Mouse (Mus musculus) spleen, adult 2 months (tissue): ENCODE measurements around the gene Stac. TPM values are rescaled to one million over a fixed set of nuclear protein-coding genes. Genes with fewer than 3 reads are reported as not detected.

Experiments used
- DNase-seq, 2 experiments: peaks; one replicate each; pipeline versions ENCODE4 v3.0.0 to v3.0.0-alpha.2; 2012 to 2021; ENCODE audit warnings: low spot score in 2 of 2, low read depth in 1 of 2
- H3K27ac ChIP-seq: fragments of 200-500 bp; 2 replicates; pipeline ENCODE4 v1.5.1; 2012; ENCODE audit warnings: low read length, inconsistent platforms; ENCODE audit not compliant: insufficient read depth
- H3K27me3 ChIP-seq: fragments of 200-500 bp; 2 replicates; pipeline ENCODE4 v1.6.1; 2012; ENCODE audit warnings: mild to moderate bottlenecking, moderate library complexity, low read length, inconsistent platforms; ENCODE audit not compliant: control insufficient read depth, insufficient read depth
- H3K36me3 ChIP-seq: fragments of 200-500 bp; 2 replicates; pipeline ENCODE4 v1.6.1; 2012; ENCODE audit warnings: mild to moderate bottlenecking, low read length, inconsistent platforms; ENCODE audit not compliant: control insufficient read depth, insufficient read depth
- H3K4me1 ChIP-seq: fragments of 200-500 bp; 2 replicates; pipeline ENCODE4 v1.6.1; 2011; ENCODE audit warnings: inconsistent platforms; ENCODE audit not compliant: control insufficient read depth, insufficient read depth, insufficient read length
- H3K4me3 ChIP-seq: fragments of 200-500 bp; 2 replicates; pipeline ENCODE4 v1.5.1; 2011; ENCODE audit warnings: mild to moderate bottlenecking, inconsistent platforms; ENCODE audit not compliant: insufficient read depth, insufficient read length; ENCODE audit errors: extremely low read depth
- CTCF ChIP-seq: fragments of 200-500 bp; IDR thresholded peaks from 2 replicates; pipeline ENCODE4 v1.5.1; 2011; ENCODE audit warnings: mild to moderate bottlenecking, inconsistent platforms; ENCODE audit not compliant: insufficient read depth, insufficient read length, insufficient replicate concordance; ENCODE audit errors: extremely low read depth
- POLR2A ChIP-seq: fragments of 200-500 bp; IDR thresholded peaks from 2 replicates; pipeline ENCODE4 v1.6.1; 2011; ENCODE audit warnings: low read depth, low read length, inconsistent platforms
- WGBS: fragments of 180-500 bp; shearing (Covaris S2); methylation state at CpG from one replicate; pipeline ENCODE4 v1.1.7; 2018; 5-methylcytosine and 5-hydroxymethylcytosine counted together
- polyA plus RNA-seq: library from polyadenylated mRNA; depleted of rRNA; stranded (reverse); fragments of >200 nt; gene quantifications from 2 replicates; pipeline ENCODE4 v1.2.3, GENCODE M21; 2012

Gene Stac
- polyA plus RNA-seq, 1 experiment: 0.07 TPM

DNA sequence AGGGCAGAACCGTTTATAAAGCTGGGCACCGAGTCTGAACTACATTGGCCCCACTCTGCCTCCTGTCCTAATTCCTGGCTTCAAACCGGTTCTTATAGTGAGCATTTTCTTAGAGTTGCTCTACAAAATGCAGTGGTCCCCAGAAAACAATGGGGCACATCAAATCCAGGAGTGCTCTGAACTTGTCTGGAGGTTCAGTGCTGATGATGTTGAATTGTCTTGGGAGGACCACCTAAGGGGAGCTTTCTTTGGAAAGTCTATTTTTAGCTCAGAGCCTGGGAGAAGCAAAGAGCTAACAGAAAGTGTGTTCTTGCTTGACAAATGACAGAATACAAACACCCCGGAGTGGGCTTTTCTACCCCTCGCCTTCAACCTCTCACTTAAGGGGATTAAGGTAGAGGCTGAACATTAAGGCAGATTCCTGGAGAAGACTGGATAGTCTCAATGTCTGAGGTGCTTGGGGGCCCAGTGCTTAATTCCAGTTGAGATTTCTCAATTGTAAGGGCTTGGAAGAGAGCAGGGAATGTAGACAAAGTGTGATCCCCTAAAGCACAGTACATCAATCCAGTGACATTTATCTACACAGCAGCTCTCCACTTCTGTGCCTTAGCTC is 34.9 kb upstream of the Stac start:
- Histone ChIP-seq H3K4me3 (no peak overlapping the region), H3K4me1 (no peaks in the 10 kb centered on the region), H3K36me3 (no peaks in the 10 kb centered on the region), H3K27ac (no peak overlapping the region), H3K27me3 (no peaks in the 10 kb centered on the region)
- WGBS: 70% methylated on average over 5 of the region's 5 CpGs
- no peak for DNase-seq
- TF ChIP-seq CTCF: no peak
- TF ChIP-seq POLR2A: no peak

DNA sequence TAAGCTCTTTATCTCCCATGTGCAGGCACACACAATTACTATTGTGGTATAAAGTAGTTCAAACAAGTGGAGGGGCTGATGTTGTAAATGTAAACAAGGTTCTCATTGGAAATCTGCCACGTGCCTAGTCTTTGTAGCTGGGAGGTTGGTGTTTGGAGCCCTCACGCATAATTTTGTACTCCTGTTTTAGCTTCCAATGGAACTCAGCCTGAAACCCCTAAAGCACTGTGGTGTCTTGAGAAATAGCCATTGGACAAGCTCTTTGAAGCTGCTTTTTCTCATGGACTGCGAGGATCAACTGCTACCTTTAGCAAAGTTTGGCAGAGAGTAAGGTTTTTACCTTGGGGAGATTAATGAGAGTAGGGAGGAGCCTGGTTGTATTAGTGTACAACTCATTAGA is 24.3 kb upstream of the Stac start:
- no peak for DNase-seq
- 73% methylated on average over 3 of the region's 3 CpGs for WGBS
- H3K27ac ChIP-seq: no peak overlapping the region
- H3K27me3 ChIP-seq: no peaks in the 10 kb centered on the region
- no peak overlapping the region for H3K4me3 ChIP-seq
- no peaks in the 10 kb centered on the region for H3K4me1 ChIP-seq
- TF ChIP-seq CTCF: no peak
- no peak for TF ChIP-seq POLR2A
- H3K36me3 ChIP-seq: no peaks in the 10 kb centered on the region

DNA sequence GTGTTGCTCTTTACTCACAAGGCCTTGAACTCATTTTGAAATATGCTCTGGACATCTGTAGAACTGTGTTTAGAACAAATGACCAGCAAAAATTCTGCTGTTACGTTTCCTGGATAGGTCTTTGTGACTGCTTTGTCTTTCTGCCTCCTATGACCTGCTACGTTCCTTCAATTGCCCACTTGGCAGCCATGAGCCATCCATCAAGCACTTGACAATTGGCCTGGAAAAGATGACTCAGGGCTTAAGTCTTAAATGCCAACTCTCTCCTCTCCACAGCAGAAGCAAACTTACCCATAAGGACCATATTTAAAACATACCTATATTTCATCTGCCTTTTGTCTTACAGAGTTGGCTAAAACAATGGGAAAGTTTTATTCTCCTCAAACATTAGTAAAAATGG is 10.0 kb upstream of the Stac start:
- no peak for DNase-seq
- TF ChIP-seq CTCF: no peak
- no peak for TF ChIP-seq POLR2A
- Histone ChIP-seq H3K27ac (no peak overlapping the region), H3K27me3 (no peaks in the 10 kb centered on the region), H3K36me3 (no peaks in the 10 kb centered on the region), H3K4me1 (no peaks in the 10 kb centered on the region), H3K4me3 (no peak overlapping the region)
- WGBS: 67% methylated on average over 2 of the region's 2 CpGs

DNA sequence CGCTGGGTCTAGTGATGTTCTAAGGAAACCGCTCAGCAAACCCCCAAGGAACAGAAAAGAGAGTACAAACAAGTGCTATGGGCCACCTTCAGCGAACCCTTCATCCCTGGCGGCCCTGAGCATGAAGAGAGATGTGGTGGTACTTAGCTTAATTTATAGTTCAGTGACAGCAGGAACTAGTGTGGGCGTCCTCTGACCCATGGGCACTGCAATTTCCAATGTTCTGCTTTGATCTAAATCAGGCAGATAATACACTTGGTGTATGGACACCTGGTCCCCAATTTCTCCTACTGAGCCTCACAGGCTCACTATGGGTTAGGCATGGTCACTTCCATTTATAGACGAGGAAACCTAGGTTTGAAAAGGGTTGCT is 322 bp upstream of the Stac start:
- Histone ChIP-seq H3K4me3 (no peak overlapping the region), H3K27me3 (peaks cover 7% of the 10 kb centered on the region; the same call in 1 of the 2 replicates), H3K36me3 (no peaks in the 10 kb centered on the region), H3K4me1 (no peaks in the 10 kb centered on the region), H3K27ac (no peak overlapping the region)
- TF ChIP-seq CTCF (no peak), POLR2A (no peak)
- no peak for DNase-seq
- 4% methylated on average over 6 of the region's 6 CpGs for WGBS

DNA sequence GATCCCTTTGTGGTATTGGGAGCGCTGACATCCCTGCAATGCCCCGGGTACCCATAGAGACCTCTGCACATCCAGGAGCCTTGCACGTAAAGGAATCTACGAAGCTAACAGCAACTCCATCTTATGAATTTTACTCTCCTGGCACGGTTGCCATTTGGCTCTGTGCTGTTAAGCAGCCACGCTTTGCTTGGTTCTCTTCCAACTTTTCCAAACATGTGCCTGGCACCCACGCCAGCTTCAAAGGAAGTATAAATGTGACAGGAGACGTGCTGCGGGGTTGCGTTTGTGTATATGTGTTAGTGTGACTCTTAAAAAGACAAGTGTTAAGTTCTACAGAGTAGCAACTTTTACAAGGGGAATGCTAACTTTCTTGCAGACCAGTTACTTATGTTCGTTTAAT is 1.0 kb downstream of the Stac start:
- H3K4me3 ChIP-seq: no peak overlapping the region
- no peaks in the 10 kb centered on the region for H3K36me3 ChIP-seq
- no peak overlapping the region for H3K27ac ChIP-seq
- DNase-seq: no peak
- TF ChIP-seq POLR2A (no peak), CTCF (no peak)
- H3K4me1 ChIP-seq: no peaks in the 10 kb centered on the region
- H3K27me3 ChIP-seq: peaks cover 7% of the 10 kb centered on the region; the same call in 1 of the 2 replicates
- 85% methylated on average over 11 of the region's 11 CpGs for WGBS

DNA sequence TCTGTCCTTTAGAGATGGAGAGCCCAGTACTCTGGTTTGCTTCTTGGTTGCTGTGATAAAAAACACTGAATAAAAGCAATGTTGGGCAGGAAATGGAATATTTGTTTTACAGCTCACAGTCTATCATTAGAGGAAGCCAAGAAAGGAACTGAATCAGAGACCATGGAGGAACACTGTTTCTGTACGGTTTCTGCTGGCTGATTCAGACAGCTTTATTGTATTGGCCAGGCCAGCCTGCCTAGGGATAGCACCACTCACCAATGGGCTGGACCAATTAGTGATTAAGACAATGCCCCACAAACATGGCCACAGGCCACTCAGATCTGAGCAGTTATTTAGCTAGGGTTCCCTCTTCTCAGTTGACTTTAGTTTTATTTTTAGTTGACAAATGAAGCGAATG is 6.0 kb downstream of the Stac start:
- no peak overlapping the region for H3K4me3 ChIP-seq
- H3K27me3 ChIP-seq: no peaks in the 10 kb centered on the region
- H3K36me3 ChIP-seq: no peaks in the 10 kb centered on the region
- DNase-seq: no peak
- no peak overlapping the region for H3K27ac ChIP-seq
- 51% methylated on average over 2 of the region's 2 CpGs for WGBS
- TF ChIP-seq POLR2A (no peak), CTCF (no peak)
- no peaks in the 10 kb centered on the region for H3K4me1 ChIP-seq

DNA sequence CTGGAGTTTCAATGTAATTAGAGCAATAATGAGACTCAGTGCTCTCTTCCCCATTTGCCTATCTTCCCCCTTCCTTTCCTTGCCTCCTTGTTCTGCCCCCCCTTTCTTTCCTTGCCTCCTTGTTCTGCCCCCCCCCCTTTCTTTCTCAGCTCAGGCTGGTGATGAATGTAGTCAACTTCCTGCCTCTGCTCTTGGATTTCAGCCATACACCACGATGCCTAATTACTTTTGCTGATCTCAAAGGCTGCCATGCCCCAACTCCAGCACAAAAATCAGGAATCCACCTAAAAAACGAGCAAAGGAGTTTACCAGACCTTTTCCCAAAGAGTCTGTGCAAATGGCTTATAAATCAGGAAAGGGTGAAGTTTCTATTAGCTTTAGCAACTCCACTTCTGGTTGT is 10.6 kb downstream of the Stac start:
- no peaks in the 10 kb centered on the region for H3K27me3 ChIP-seq
- no peaks in the 10 kb centered on the region for H3K36me3 ChIP-seq
- 13% methylated on average over 2 of the region's 2 CpGs for WGBS
- TF ChIP-seq CTCF (no peak), POLR2A (no peak)
- no peak overlapping the region for H3K4me3 ChIP-seq
- H3K4me1 ChIP-seq: no peaks in the 10 kb centered on the region
- no peak for DNase-seq
- no peak overlapping the region for H3K27ac ChIP-seq
